Mouse (Mus musculus): ENCODE results near the gene Il1rn.

DNA sequence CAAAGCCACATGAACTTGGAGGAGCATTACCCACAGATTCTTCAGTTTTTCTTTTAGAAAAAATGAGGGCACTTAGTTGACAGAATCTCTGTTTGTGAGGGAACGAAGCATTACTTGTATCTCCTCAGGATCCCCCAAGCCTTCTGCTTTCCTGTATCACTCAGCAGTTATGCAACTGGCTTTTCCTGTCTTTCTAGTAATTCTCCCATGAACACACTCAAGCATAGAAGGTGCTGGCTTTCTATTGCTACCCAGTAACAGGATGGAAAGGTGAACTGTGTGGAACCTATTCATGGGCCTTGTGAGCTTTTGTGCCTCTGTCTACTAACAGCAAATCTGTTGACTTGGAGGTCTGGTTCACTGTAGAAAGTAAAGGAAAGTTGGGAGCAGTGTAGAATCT lies 11.3 kb downstream of the Il1rn start:
- TF ChIP-seq CTCF (IDR thresholded peaks at IDR 0.05 in 2 of 3, conservative IDR thresholded peaks at IDR 0.05 in 1 of 3; ENCODE audit: control insufficient read depth in 1 of 3, insufficient read depth in 1 of 3, low read depth in 2 of 3, low read length in 3 of 3, poor library complexity in 1 of 3, severe bottlenecking in 1 of 3) (no peak), USF2 (IDR thresholded peaks at IDR 0.05; ENCODE audit: borderline replicate concordance in 1 of 2, insufficient read depth in 1 of 2, low read depth in 1 of 2, low read length in 2 of 2) (no peak), NRF1 (IDR thresholded peaks at IDR 0.05; ENCODE audit: insufficient read depth, low read depth, low read length, poor library complexity, severe bottlenecking) (no peak), KAT2A (conservative IDR thresholded peaks at IDR 0.05; ENCODE audit: low read depth, low read length) (no peak), JUND (IDR thresholded peaks at IDR 0.05; ENCODE audit: low read depth, low read length) (no peak), HCFC1 (IDR thresholded peaks at IDR 0.05; ENCODE audit: low read depth, low read length) (no peak), EP300 (IDR thresholded peaks at IDR 0.05; ENCODE audit: low read depth in 1 of 2, low read length in 2 of 2) (no peak)

Data from MEL (cell line).